Mouse (Mus musculus): ENCODE measurements around the gene Bmp2.

Gene Bmp2

GRCm38 (mm10) chr2:133552031-133552841 lies at the start of gene Bmp2:
Gene Bmp2 (plus strand): TSS chr2:133552159.
- peak; percentile 26 to 30 for DNase-seq

- no peak for DNase-seq
These were observed 46.3 kb upstream of the Bmp2 start for GRCm38 (mm10) chr2:133505678-133506077.

DNA sequence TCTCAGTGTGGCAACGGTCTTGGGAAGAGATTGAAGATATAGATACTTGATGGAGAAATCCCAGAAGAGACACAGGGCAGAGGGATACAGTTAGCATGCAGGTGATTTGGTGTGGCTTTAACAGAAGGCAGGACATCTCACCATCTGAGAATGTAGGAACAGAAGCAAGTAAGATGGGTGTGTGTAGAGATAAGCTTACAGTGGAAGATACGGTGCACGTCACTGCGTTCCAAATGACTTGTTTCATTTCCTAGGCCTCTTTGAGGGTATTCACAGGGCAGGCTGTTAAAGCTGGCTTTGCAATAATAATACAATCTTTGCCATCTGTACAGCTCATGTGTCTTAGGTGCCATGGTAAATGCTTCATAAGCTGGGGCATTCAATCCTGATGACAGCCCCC lies 44.9 kb upstream of the Bmp2 start:
- no peak for DNase-seq

DNA sequence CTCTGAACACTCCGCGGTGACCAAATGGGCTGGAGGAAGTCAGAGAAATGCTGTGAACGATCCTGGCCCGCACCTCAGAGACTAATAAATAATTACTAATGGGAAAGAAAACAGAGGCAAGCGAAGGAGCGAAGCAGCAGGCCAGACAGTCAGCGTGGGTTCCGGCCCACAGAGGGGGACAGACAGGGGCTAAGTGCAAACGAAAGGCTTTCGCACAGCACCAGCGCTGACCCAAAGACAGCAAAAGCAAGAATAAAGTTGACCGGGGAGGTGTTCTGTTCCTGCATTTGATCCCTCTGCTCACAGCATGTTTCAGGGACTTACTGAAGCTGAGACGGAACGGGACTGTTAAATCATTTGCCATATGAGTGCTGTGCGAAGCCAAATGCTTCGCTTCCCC lies 42.8 kb upstream of the Bmp2 start:
- no peak for DNase-seq

DNA sequence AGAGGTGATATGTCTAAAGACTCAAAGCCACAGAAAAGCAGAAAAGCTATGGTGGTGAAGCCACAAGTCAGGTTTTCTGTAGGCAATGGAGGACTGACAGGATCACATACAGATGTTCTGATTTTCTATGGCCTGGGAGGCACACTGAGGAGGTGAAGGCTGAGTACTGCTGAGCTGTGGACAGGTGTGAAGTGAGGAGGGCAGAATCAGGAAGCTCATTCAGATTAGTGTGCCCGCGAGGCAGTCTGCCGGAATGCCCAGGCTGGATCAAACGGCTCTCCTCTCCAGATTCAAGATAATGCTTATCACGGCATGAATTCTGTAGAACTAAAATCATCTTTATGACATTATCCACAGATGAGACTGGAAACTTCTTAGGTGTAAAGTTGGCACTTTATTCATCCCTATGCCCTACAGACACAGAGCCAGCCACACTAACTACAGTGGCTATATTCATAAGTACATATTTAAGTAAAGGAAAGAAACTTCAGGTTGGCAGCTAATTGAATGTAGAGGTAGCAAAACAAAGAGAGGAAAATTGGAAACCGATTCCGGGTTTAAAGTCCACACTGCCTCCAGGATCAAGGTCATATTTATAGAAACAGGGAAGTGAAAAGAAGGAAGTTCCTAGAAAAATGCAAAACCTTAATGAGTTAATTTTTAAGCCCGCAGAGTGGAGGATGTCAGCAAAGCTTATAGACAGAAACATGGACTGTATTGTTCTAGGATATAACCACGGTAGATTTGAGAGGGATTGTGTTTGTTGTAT lies 40.8 kb upstream of the Bmp2 start:
- DNase-seq: no peak

DNA sequence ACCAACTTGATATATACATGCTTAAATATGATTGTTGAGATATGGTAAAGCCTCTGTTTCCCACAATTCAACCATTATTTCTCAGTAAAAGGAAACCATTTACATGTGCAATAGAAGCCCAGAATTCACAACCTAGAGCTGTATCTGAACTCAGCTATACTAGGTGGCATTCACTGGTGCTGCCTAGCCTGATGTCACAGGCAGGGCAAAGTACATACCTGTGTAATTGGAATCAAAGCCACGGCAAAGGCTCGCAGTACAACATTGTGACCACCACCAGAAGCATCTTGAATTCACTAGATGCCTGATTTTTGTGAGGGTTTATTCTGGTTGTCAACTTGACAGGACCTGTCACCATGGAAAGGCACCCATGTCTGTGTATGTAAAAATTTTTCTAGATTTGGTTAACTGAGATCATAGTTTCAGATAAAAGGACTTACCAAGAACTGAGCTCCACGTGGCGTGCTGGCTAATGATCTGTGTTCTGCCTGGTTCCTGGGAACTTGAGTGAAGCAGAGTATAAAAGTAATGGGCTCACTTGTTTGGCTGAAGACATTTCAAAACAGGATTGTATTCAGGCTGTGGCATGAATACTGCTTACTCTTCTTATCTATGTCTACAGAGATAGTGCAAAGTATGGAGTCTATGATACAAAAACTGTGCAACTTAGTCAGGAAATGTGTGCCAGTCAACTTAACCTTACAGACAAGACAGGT lies 35.5 kb upstream of the Bmp2 start:
- no peak for DNase-seq

- no peak for DNase-seq
These were observed 34.1 kb upstream of the Bmp2 start for GRCm38 (mm10) chr2:133517867-133518266.

- DNase-seq: no peak
These were observed 30.8 kb upstream of the Bmp2 start for GRCm38 (mm10) chr2:133521193-133521592.

DNA sequence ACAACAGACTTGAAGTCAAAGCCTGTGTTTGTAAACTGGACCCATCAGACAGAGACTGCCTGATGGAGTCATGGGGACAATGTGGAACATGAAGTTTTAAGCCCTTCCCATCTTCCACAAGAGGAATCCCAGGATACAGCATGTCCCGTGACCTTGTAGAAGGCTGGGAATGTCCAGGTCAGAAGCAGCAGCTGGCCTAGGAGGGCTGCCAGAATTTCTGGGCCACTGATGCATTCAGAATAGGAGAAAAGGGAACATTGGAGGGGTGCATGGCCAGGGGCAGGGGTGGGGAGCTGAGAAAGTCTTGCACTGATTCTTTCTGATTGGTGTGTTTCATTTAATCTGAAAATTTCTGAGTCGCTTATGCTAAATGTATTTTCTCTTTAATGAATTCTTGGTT lies 29.8 kb upstream of the Bmp2 start:
- peak in 1 of 2 experiments; percentile 21 for DNase-seq

DNA sequence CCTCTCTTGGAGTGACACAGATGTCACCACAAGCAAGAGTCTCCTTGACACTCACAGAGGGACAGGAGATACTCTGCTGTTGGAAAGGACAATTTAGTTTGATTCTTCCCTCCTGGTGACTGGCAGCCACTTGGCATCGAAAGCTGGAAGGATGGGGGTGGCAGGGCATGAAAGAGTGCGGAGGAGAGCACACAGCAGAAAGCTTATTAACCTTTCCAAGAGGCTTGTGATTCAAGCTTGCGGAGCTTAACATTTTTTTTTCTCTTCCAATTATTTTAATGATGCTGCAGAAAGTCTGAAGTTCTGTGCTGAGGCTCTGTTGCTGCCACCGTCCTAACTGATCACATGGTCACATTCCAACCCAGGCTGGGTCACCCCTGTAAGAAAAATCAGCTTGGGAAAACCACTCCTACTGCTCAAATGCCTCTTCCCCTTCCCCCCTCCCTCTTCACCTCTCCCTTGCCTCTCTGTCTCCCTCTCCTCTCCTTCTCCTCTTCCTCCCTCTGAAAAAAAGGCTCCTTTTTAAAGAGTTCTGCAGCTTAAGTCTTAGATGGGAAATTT lies 26.3 kb upstream of the Bmp2 start:
- peak in 1 of 2 experiments; percentile 8 for DNase-seq

- peak; percentile 62 to 82 for DNase-seq
These were observed 22.6 kb upstream of the Bmp2 start for GRCm38 (mm10) chr2:133529396-133529795.

DNA sequence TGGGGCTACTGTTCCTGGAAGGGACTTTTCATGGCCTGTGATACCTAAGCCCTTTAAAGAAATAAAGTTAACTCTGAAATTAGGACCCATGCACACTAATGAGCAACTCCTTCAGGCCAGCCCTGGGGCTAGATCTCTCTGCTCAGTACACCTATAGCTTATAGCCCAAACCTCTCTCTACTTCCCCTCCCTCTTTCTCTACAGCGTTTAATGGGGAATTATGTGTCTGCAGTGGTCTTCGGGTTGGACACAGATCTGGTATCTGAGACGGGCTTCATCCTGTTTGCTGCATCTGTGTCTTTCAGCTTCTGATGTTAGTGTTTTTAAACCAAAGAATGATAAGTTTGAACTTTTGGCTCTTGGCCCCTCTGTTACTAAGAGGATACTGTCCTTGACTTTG lies 18.9 kb upstream of the Bmp2 start:
- DNase-seq: no peak

DNA sequence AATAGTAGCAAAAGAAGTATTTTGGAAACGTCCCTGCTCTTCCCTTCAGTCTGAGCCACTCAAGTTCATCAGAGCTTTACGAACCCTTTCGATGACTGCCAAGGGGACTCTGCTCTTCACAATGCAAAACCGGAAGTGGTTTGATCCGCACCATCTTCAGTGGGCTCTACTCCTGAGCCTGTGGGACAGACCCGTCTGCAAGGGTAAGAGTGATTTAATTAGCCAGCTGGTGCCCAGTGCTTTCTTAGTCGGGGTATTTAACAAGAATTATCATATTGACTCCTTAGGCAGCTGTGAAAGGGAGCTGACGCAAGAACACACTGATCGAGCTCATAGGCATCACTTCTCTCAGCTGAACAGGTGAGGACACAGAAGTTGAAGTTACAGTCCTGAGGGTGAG lies 16.5 kb upstream of the Bmp2 start:
- no peak for DNase-seq

- no peak for DNase-seq
These were observed 15.1 kb upstream of the Bmp2 start for GRCm38 (mm10) chr2:133536812-133537211.

DNA sequence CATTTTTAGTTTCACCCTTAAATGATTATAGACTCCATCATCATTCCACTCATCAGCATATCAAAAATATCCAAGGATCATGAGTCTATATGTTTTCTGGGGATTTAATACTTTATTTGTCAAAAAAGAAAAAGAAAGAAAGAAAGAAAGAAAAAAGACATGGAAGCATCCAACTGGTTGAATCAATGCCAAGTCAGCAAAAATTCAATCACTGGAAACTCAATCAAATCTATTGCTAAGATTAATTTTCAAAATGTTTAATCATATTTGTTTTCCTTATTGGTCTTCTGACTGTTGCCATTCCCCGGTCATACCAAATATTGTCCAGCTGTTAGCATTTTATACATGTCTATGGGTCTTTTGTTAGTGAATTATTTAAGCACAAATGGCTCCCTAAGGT lies 11.3 kb upstream of the Bmp2 start:
- DNase-seq: no peak

DNA sequence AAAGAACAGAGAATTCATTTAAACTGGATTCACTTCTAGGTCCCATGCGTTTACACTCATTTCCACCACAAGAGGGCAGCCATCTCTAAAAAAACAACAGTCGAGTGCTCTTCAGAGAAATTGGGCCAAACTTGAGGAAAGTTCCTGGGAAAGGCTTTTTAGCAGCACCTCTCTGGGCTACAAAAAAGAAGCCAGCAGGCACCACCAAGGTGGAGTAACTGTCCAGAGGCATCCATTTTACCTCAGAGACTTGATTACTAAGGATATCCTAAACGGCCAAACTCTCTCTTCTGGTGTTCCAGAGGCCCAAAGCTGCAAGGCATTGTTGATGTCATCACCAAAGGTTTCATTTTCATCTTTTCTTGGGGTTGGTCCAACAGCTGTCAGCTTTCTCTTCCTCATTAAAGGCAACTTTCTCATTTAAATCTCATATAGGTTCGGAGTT lies 1.7 kb upstream of the Bmp2 start:
- peak; percentile 71 to 79 for DNase-seq

GRCm38 (mm10) chr2:133552842-133553465 lies 995 bp downstream of the Bmp2 start:
- DNase-seq: peak in 1 of 2 experiments; percentile 20

- no peak for DNase-seq
These were observed 1.9 kb downstream of the Bmp2 start for GRCm38 (mm10) chr2:133553911-133554285.

DNA sequence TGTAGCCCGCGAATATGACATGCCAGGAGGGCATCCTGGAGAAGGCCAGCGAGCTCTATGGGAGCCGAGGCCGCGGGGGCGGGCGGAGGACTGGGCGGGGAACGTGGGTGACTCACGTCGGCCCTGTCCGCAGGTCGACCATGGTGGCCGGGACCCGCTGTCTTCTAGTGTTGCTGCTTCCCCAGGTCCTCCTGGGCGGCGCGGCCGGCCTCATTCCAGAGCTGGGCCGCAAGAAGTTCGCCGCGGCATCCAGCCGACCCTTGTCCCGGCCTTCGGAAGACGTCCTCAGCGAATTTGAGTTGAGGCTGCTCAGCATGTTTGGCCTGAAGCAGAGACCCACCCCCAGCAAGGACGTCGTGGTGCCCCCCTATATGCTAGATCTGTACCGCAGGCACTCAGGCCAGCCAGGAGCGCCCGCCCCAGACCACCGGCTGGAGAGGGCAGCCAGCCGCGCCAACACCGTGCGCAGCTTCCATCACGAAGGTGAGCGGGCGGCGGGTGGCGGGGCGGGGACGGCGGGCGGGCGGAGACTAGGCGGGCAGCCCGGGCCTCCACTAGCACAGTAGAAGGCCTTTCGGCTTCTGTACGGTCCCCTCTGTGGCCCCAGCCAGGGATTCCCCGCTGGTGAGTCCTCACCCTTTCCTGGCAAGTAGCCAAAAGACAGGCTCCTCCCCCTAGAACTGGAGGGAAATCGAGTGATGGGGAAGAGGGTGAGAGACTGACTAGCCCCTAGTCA lies 2.5 kb downstream of the Bmp2 start:
- peak; percentile 14 to 21 for DNase-seq

DNA sequence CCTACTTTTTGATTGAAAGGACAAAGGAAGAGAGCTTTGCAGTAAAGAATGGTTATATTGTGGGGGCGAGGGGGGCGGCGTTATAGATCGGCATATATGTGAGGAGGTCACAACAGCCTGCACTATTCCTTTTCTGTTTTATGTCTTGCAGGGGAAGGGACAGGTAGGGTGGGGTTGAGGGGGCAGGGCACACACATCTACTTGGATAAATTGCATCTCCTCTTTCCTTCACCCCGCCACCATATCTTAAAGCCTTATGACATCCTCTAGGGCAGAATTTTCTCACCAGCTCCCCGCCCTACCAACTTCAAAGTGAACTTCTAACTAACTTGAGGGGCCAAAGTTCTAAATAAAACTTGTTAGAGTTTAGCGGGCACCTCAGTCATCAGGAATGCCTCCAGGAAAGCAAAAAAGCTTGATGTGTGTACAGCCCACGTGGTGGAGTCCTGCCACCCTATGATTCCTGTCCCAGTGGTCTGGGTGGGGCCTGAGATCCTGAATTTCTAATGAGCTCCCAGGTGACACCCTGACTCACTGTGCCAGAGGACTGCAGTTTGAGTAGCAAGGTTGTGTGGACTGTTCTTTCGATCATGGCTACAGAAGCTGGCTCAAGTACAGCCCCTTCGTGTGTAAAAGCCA lies 12.4 kb downstream of the Bmp2 start:
- no peak for DNase-seq

DNA sequence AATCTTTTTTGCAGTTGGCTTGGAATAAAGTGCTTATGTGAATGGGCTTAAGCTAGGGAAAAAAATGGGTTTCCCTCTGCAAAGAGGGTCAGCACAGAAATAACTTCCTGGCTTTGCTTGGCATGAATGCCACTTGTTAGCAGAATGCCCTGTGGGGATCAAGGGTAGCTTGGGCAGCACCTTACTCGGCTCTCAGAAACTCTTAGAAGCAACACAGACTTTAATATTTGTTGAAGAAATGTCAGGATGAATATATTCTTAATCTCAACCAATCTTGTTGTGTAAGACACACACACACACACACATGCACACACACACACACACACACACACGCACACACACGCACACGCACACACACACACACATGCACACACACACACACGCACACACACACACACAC lies 13.5 kb downstream of the Bmp2 start:
- no peak for DNase-seq
